Mouse (Mus musculus) ES-E14 (cell line): ENCODE results near the gene Dok4.

Experiments
- CHD2 ChIP-seq: IDR thresholded peaks from 2 replicates; pipeline ENCODE4 v1.6.1; 2014; ENCODE audit warnings: mild to moderate bottlenecking, low read depth, low read length, inconsistent platforms
- HCFC1 ChIP-seq: IDR thresholded peaks from 2 replicates; pipeline ENCODE4 v1.6.1; 2012; ENCODE audit warnings: low read length, inconsistent platforms, borderline replicate concordance; ENCODE audit not compliant: insufficient read depth
- MAFK ChIP-seq: IDR thresholded peaks from 2 replicates; pipeline ENCODE4 v1.6.1; 2014; ENCODE audit warnings: mild to moderate bottlenecking, low read depth, low read length, inconsistent platforms; ENCODE audit not compliant: insufficient read depth
- ZNF384 ChIP-seq: IDR thresholded peaks from 2 replicates; pipeline ENCODE4 v1.6.1; 2012; ENCODE audit warnings: low read depth, low read length, inconsistent platforms

GRCm38 (mm10) chr8:94870003-94870402, 6.1 kb downstream of the Dok4 start:
- TF ChIP-seq CHD2 = no peak
- no peak for TF ChIP-seq MAFK
- TF ChIP-seq HCFC1 = no peak
- no peak for TF ChIP-seq ZNF384
